Mouse (Mus musculus) liver, embryonic 15.5 days (tissue): ENCODE results near the gene Ckm. TPM values are rescaled to one million over a fixed set of nuclear protein-coding genes. Genes with fewer than 3 reads are reported as not detected.
A peak's percentile ranks its signal among the peaks of the same experiment; 100 is the strongest.

Experiments
- ATAC-seq: fragments of 200-750 bp; cut with Nextera tagmentation; 2 replicates; pipeline ENCODE4 v1.8.0; 2017; ENCODE audit warnings: moderate number of reproducible peaks, mild to moderate bottlenecking, moderate library complexity; ENCODE audit not compliant: insufficient read depth
- H3K27ac ChIP-seq: fragments of 300-500 bp; sonication (generic); replicated peaks from 2 replicates; pipeline ENCODE4 v1.5.1; 2015; ENCODE audit warnings: mild to moderate bottlenecking, inconsistent platforms
- H3K27me3 ChIP-seq: fragments of 300-500 bp; sonication (generic); 2 replicates; pipeline ENCODE4 v1.6.1; 2015; ENCODE audit warnings: mild to moderate bottlenecking, inconsistent platforms
- H3K36me3 ChIP-seq: fragments of 300-500 bp; sonication (generic); replicated peaks from 2 replicates; pipeline ENCODE4 v1.6.1; 2015; ENCODE audit warnings: moderate library complexity, mild to moderate bottlenecking, inconsistent platforms
- H3K4me1 ChIP-seq: fragments of 300-500 bp; sonication (generic); replicated peaks from 2 replicates; pipeline ENCODE4 v1.6.1; 2015; ENCODE audit warnings: inconsistent platforms
- H3K4me2 ChIP-seq: fragments of 300-500 bp; sonication (generic); 2 replicates; pipeline ENCODE4 v1.6.1; 2015; ENCODE audit warnings: moderate library complexity, mild to moderate bottlenecking, inconsistent platforms
- H3K4me3 ChIP-seq: fragments of 300-500 bp; sonication (generic); replicated peaks from 2 replicates; pipeline ENCODE4 v1.5.1; 2015; ENCODE audit warnings: mild to moderate bottlenecking, inconsistent platforms
- H3K9ac ChIP-seq: fragments of 300-500 bp; sonication (generic); 2 replicates; pipeline ENCODE4 v1.6.1; 2015; ENCODE audit warnings: moderate library complexity, mild to moderate bottlenecking, inconsistent platforms
- H3K9me3 ChIP-seq: fragments of 300-500 bp; sonication (generic); replicated peaks from 2 replicates; pipeline ENCODE4 v1.6.1; 2016; ENCODE audit warnings: inconsistent platforms
- WGBS: fragments of 180-500 bp; shearing (Covaris S2); methylation state at CpG from one replicate; pipeline ENCODE4 v1.1.7; 2015; ENCODE audit warnings: mixed read lengths; ENCODE audit not compliant: insufficient replicate concordance; 5-methylcytosine and 5-hydroxymethylcytosine counted together
- polyA plus RNA-seq: library from polyadenylated mRNA; unstranded; fragments of >200 nt; fragmentation: Nextera tagmentation; extraction: Ambion mirVana; gene quantifications from 2 replicates; pipeline ENCODE4 v1.2.1, GENCODE M21; 2015

Gene Ckm
- polyA plus RNA-seq, 1 experiment from 2014 or later = 49.9 TPM

DNA sequence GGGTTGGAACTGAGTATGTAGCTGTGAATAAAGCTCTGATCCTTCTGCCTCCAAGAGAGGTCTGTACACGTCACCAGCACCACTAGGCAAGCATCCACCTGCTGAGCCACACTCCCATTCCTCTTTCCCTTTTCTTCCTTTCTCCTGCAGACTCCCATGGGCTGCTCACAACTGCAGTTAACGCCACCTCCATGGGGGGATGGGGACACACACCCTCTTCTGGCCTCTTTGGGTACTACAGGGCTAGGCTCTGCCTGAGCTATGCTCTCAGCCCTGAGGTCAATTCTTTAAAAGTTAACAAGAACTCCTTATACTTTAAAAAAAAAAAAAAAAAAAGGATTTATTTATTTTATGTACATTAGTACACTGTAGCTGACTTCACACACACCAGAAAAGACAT is 27.9 kb downstream of the Ckm start:
- H3K27ac ChIP-seq = no peak overlapping the region
- no peaks in the 10 kb centered on the region for H3K4me1 ChIP-seq
- H3K4me3 ChIP-seq = no peak overlapping the region
- H3K36me3 ChIP-seq = peaks cover 69% of the 10 kb centered on the region
- WGBS = 86% methylated on average over 2 of the region's 2 CpGs
- no peak overlapping the region for H3K9ac ChIP-seq
- no peak overlapping the region for H3K4me2 ChIP-seq
- ATAC-seq = no peak
- H3K9me3 ChIP-seq = no peaks in the 10 kb centered on the region
- no peaks in the 10 kb centered on the region for H3K27me3 ChIP-seq

- Histone ChIP-seq H3K9me3 (no peaks in the 10 kb centered on the region), H3K27me3 (no peaks in the 10 kb centered on the region), H3K4me3 (no peak overlapping the region), H3K9ac (no peak overlapping the region), H3K4me2 (no peak overlapping the region), H3K4me1 (0 out of 2 replicates have a peak, but pooled peaks cover 1% of the 10 kb centered on the region), H3K27ac (no peak overlapping the region), H3K36me3 (peaks cover 60% of the 10 kb centered on the region)
- 78% methylated on average over 2 of the region's 2 CpGs for WGBS
- ATAC-seq = no peak
Observed at GRCm38 (mm10) chr7:19436276-19436675, 31.7 kb downstream of the Ckm start.

DNA sequence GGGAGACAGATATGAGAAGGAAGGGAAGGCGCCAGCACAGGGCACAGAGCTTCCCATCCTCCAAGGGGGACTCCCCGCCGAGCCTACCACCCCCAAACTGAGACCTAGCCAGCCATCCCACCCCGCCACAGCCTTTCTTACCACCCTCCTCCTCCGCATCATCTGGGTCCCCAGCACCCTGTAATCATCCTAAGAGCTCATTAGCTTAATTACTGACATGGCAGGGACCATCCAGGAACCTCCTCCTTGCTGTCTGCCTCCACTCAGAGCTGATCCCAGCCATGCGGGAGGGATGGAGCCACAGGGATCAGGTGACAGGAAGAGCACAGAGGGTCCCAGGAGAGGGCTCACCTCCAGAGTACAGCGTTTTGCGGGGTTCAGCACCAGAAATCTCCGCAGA is 32.5 kb downstream of the Ckm start:
- H3K4me1 ChIP-seq = 0 out of 2 replicates have a peak, but pooled peaks cover 6% of the 10 kb centered on the region
- peaks cover 53% of the 10 kb centered on the region for H3K36me3 ChIP-seq
- H3K4me3 ChIP-seq = no peak overlapping the region
- H3K4me2 ChIP-seq = no peak overlapping the region
- ATAC-seq = no peak
- H3K27ac ChIP-seq = no peak overlapping the region
- no peaks in the 10 kb centered on the region for H3K9me3 ChIP-seq
- no peak overlapping the region for H3K9ac ChIP-seq
- WGBS = 72% methylated on average over 9 of the region's 9 CpGs
- H3K27me3 ChIP-seq = no peaks in the 10 kb centered on the region

DNA sequence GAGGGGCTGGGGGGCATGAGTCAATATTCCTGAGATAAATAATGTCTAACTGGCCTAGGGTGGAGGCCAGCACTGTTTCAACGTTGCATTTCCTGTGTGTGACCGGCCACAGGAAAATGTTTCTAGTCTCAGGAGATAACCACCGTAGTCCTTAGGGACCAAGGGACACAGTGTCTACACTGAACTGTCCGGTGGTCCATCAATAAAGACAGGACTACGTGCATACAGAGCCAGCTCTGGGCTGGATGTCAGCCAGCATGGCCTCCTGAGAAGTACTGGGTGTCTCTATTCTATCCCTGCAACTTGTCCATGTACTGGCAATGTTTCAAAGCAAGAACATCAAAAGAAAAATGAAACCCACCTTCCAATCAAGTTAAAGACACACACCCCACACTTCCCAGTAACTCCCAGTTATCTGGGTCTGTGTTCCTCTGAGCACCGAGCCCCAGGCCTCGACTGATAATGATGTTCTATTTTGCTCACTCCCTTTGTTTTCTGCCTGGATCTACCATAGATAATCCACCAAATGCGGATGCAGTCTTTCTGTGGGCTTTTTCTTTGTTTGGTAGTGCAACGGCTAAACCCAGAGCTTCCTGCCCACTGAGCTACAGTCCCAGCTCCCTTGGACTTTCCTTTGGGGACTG is 37.0 kb downstream of the Ckm start:
- WGBS = 41% methylated on average over 9 of the region's 9 CpGs
- no peaks in the 10 kb centered on the region for H3K27me3 ChIP-seq
- no peak overlapping the region for H3K4me3 ChIP-seq
- H3K9ac ChIP-seq = no peak overlapping the region
- no peak overlapping the region for H3K4me2 ChIP-seq
- H3K27ac ChIP-seq = no peak overlapping the region
- H3K9me3 ChIP-seq = no peaks in the 10 kb centered on the region
- ATAC-seq = peak; percentile 41
- 0 out of 2 replicates have a peak, but pooled peaks cover 6% of the 10 kb centered on the region for H3K4me1 ChIP-seq
- peaks cover 15% of the 10 kb centered on the region for H3K36me3 ChIP-seq

- H3K27ac ChIP-seq = no peak overlapping the region
- ATAC-seq = no peak
Observed at GRCm38 (mm10) chr7:19443344-19443743, 38.8 kb downstream of the Ckm start.

DNA sequence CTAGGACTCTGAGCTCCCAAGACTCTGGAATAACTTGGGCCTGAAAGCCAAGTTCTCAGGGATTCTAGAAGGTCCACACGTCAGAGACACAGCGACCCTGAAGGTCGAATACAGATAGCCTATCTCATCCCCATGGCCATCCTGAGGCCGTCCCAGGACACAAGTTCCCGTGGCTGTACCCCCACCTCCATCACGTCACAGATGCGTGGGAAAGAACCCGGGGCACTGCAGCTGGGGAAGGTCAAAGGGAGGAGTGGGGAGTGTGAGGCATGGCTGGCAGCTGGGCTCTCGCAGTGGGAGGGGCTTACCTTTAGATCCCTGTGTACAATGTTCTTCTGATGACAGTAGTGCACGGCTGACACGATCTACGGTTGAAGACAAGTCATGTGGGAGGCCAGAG is 40.2 kb downstream of the Ckm start:
- Histone ChIP-seq H3K4me3 (no peak overlapping the region), H3K9ac (no peak overlapping the region), H3K27me3 (no peaks in the 10 kb centered on the region), H3K27ac (no peak overlapping the region), H3K9me3 (no peaks in the 10 kb centered on the region), H3K36me3 (peaks cover 8% of the 10 kb centered on the region; the same call in 1 of the 2 replicates), H3K4me2 (no peak overlapping the region), H3K4me1 (0 out of 2 replicates have a peak, but pooled peaks cover 6% of the 10 kb centered on the region)
- WGBS = 74% methylated on average over 12 of the region's 12 CpGs
- ATAC-seq = no peak

More at GRCm38 (mm10) chr7:19443344-19443743, 38.8 kb downstream of the Ckm start:
- Histone ChIP-seq H3K4me2 (no peak overlapping the region), H3K27me3 (no peaks in the 10 kb centered on the region), H3K4me3 (no peak overlapping the region), H3K9ac (no peak overlapping the region), H3K36me3 (peaks cover 5% of the 10 kb centered on the region; the same call in 1 of the 2 replicates), H3K9me3 (no peaks in the 10 kb centered on the region), H3K4me1 (0 out of 2 replicates have a peak, but pooled peaks cover 6% of the 10 kb centered on the region)
- 40% methylated on average over 3 of the region's 3 CpGs for WGBS

GRCm38 (mm10) chr7:19447689-19448088 is 43.1 kb downstream of the Ckm start:
- Histone ChIP-seq H3K9me3 (no peaks in the 10 kb centered on the region), H3K4me1 (no peaks in the 10 kb centered on the region), H3K9ac (no peak overlapping the region), H3K4me2 (no peak overlapping the region), H3K4me3 (no peak overlapping the region), H3K27me3 (no peaks in the 10 kb centered on the region), H3K27ac (no peak overlapping the region), H3K36me3 (peaks cover 15% of the 10 kb centered on the region)
- ATAC-seq = no peak
- WGBS = 82% methylated on average over 16 of the region's 16 CpGs

DNA sequence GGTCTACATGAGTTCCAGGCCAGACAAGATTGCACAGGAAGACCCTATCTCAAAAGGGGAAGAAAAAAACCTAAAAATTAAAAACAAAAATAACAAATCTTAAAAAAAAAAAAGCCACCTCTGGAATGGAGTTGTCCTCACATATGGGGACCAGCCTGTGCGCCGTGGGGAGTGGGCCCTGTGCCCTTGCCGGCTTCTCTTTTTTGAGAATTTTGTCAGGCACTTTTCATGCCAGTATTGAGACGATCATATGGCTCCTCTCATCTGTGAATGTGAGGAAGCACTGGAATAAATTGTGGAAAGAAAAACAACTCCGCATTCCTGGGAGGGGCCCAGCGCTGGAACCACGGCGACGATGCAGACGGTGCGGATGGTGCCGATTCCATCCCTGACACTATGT is 44.6 kb downstream of the Ckm start:
- WGBS = 87% methylated on average over 12 of the region's 12 CpGs

GRCm38 (mm10) chr7:19455186-19455585 is 50.6 kb downstream of the Ckm start:
- Histone ChIP-seq H3K9me3 (no peaks in the 10 kb centered on the region), H3K4me3 (no peak overlapping the region), H3K9ac (no peak overlapping the region), H3K27me3 (no peaks in the 10 kb centered on the region), H3K36me3 (peaks cover 8% of the 10 kb centered on the region), H3K27ac (no peak overlapping the region), H3K4me2 (no peak overlapping the region), H3K4me1 (peaks cover 40% of the 10 kb centered on the region)
- 68% methylated on average over 4 of the region's 4 CpGs for WGBS
- no peak for ATAC-seq

More for the DNA sequence above, 44.6 kb downstream of the Ckm start:
- H3K36me3 ChIP-seq = peaks cover 15% of the 10 kb centered on the region
- H3K4me1 ChIP-seq = no peaks in the 10 kb centered on the region
- no peak for ATAC-seq
- H3K4me3 ChIP-seq = no peak overlapping the region
- no peaks in the 10 kb centered on the region for H3K27me3 ChIP-seq
- H3K27ac ChIP-seq = no peak overlapping the region
- no peak overlapping the region for H3K9ac ChIP-seq
- no peaks in the 10 kb centered on the region for H3K9me3 ChIP-seq
- H3K4me2 ChIP-seq = no peak overlapping the region

DNA sequence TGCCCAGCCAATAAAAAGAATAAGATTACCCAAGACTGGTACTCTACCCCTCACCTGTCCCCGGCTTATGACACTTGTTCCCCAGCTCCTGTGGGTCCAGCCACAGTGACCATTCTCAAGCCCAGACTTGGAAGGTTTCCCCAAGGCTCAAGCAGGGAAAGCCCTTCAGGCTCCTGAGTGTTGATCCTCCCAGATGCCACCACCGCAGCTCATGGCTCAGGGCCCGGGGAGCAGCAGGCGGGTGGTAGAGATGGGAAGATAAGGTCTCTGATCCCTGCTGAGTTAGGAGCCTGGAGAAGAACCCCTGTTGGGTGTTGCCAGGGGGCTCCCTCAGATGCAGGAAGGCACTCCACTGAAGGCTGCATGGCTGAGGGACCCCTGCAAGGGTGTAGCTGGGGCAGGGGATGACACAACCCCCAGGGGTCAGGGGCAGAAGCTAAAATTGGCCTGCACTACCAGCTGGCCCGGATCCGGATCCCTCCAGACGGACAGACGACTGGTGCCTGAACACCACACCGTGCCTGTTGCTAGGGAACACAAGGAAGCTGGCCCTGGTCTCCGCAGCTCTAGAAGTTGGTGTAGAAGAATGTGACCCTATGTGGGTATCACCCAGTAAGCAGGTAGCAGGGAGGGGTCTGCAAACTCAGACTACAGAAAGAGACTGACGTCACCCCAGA is 51.4 kb downstream of the Ckm start:
- Histone ChIP-seq H3K4me3 (no peak overlapping the region), H3K36me3 (peaks cover 6% of the 10 kb centered on the region), H3K9me3 (no peaks in the 10 kb centered on the region), H3K27me3 (no peaks in the 10 kb centered on the region), H3K4me2 (no peak overlapping the region), H3K4me1 (peaks cover 43% of the 10 kb centered on the region), H3K27ac (no peak overlapping the region), H3K9ac (no peak overlapping the region)
- WGBS = 63% methylated on average over 11 of the region's 11 CpGs
- no peak for ATAC-seq

- Histone ChIP-seq H3K9ac (no peak overlapping the region), H3K27me3 (no peaks in the 10 kb centered on the region), H3K4me2 (peak overlapping the region; percentile 90; the same call in 1 of the 2 replicates), H3K4me3 (no peak overlapping the region), H3K9me3 (no peaks in the 10 kb centered on the region), H3K4me1 (peaks cover 43% of the 10 kb centered on the region), H3K27ac (no peak overlapping the region), H3K36me3 (no peaks in the 10 kb centered on the region)
- WGBS = 85% methylated on average over 7 of the region's 7 CpGs
- no peak for ATAC-seq
Observed at GRCm38 (mm10) chr7:19456628-19457027, 52.1 kb downstream of the Ckm start.
